Mouse (Mus musculus) embryonic facial prominence, embryonic 15.5 days (tissue): ENCODE results near the gene Des. TPM values are rescaled to one million over a fixed set of nuclear protein-coding genes. Genes with fewer than 3 reads are reported as not detected.

Source experiments
- ATAC-seq: fragments of 200-750 bp; cut with Nextera tagmentation; 2 replicates; pipeline ENCODE4 v1.8.0; 2017; ENCODE audit warnings: low read depth, moderate TSS enrichment; ENCODE audit not compliant: insufficient number of reproducible peaks, low FRiP score, low TSS enrichment
- H3K27ac ChIP-seq: fragments of 300-500 bp; sonication (generic); replicated peaks from 2 replicates; pipeline ENCODE4 v1.5.1; 2015; ENCODE audit warnings: mild to moderate bottlenecking, inconsistent platforms
- H3K27me3 ChIP-seq: fragments of 300-500 bp; sonication (generic); 2 replicates; pipeline ENCODE4 v1.6.1; 2015; ENCODE audit warnings: inconsistent platforms
- H3K36me3 ChIP-seq: fragments of 300-500 bp; sonication (generic); 2 replicates; pipeline ENCODE4 v1.6.1; 2015; ENCODE audit warnings: mild to moderate bottlenecking, inconsistent platforms
- H3K4me1 ChIP-seq: fragments of 300-500 bp; sonication (generic); 2 replicates; pipeline ENCODE4 v1.6.1; 2015; ENCODE audit warnings: inconsistent platforms
- H3K4me2 ChIP-seq: fragments of 300-500 bp; sonication (generic); replicated peaks from 2 replicates; pipeline ENCODE4 v1.6.1; 2015; ENCODE audit warnings: mild to moderate bottlenecking, inconsistent platforms
- H3K4me3 ChIP-seq: fragments of 300-500 bp; sonication (generic); replicated peaks from 2 replicates; pipeline ENCODE4 v1.5.1; 2015; ENCODE audit warnings: mild to moderate bottlenecking, inconsistent platforms
- H3K9ac ChIP-seq: fragments of 300-500 bp; sonication (generic); 2 replicates; pipeline ENCODE4 v1.6.1; 2015; ENCODE audit warnings: inconsistent platforms
- H3K9me3 ChIP-seq: fragments of 300-500 bp; sonication (generic); replicated peaks from 2 replicates; pipeline ENCODE4 v1.6.1; 2016; ENCODE audit warnings: inconsistent platforms
- WGBS: fragments of 180-500 bp; shearing (Covaris S2); methylation state at CpG from one replicate; pipeline ENCODE4 v1.1.7; 2015; 5-methylcytosine and 5-hydroxymethylcytosine counted together
- polyA plus RNA-seq: library from polyadenylated mRNA; unstranded; fragments of >200 nt; fragmentation: Nextera tagmentation; extraction: Ambion mirVana; gene quantifications from 2 replicates; pipeline ENCODE4 v1.2.1, GENCODE M21; 2015

The Des gene
- polyA plus RNA-seq, 1 experiment from 2014 or later = 112 TPM

DNA sequence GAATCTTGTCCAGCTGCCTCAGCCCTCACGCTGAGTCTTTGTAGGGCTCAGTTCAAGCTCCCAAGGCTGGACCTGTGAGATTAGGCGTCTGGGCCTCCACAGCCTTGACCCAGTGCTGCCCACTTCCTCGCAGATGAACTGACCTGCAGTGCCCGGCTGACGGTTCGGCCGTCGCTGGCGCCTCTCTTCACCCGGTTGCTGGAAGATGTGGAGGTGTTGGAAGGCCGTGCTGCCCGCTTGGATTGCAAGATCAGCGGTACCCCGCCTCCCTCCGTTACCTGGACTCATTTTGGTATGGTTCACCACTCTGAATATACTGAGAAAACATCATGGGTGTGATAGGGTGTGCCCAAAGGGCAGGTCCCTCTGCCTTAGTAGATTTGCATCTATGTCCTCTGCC is 46.0 kb downstream of the Des start:
- Histone ChIP-seq H3K4me3 (no peak overlapping the region), H3K27me3 (no peaks in the 10 kb centered on the region), H3K4me2 (no peak overlapping the region), H3K36me3 (peaks cover 41% of the 10 kb centered on the region), H3K4me1 (no peaks in the 10 kb centered on the region), H3K9ac (no peak overlapping the region), H3K27ac (no peak overlapping the region), H3K9me3 (no peaks in the 10 kb centered on the region)
- WGBS = 91% methylated on average over 15 of the region's 15 CpGs
- ATAC-seq = no peak

DNA sequence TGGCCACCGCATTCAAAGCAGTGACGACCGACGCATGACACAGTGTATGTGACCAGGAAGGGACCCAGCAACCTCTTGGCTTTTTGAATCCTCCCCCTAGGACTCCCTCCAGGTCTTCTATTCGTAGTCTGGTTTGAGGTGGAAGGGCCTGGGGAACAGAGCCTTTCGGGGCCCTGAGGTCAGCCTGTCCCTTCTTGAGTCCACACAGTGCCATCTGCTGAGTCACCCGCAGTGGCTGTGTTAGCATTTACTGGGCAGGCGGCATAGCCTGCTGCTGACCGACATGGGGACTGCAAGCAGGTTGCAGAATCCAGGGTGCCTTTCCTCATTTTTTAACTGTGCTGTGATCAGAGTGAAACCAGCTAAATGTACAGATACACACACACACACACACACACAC is 46.9 kb downstream of the Des start:
- no peak overlapping the region for H3K4me2 ChIP-seq
- H3K9ac ChIP-seq = no peak overlapping the region
- H3K9me3 ChIP-seq = no peaks in the 10 kb centered on the region
- peaks cover 32% of the 10 kb centered on the region for H3K36me3 ChIP-seq
- no peak overlapping the region for H3K27ac ChIP-seq
- no peak overlapping the region for H3K4me3 ChIP-seq
- 93% methylated on average over 9 of the region's 9 CpGs for WGBS
- H3K27me3 ChIP-seq = no peaks in the 10 kb centered on the region
- no peaks in the 10 kb centered on the region for H3K4me1 ChIP-seq
- no peak for ATAC-seq

DNA sequence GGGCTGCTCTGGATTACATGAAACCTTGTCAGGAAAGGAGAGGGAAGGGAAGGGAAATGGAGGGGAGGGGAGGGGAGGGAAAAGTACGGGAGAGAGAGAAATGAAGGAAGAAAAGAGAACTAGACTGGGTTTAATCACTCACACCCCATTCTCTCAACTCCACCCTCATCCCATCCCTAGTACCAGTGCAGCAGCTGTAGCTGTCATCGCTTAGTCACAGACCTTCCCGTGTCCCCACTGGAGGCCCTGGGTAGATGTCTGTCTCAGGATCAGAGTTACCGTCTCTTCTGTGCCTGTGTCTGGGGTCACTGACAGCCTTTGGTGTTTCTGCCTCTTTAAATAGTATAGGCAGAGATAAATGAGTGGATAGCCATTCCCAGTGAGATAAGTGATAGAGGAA is 48.1 kb downstream of the Des start:
- Histone ChIP-seq H3K4me3 (no peak overlapping the region), H3K4me2 (no peak overlapping the region), H3K4me1 (no peaks in the 10 kb centered on the region), H3K9me3 (no peaks in the 10 kb centered on the region), H3K27me3 (no peaks in the 10 kb centered on the region), H3K27ac (no peak overlapping the region), H3K9ac (no peak overlapping the region), H3K36me3 (peaks cover 23% of the 10 kb centered on the region)
- 62% methylated on average over 4 of the region's 4 CpGs for WGBS
- no peak for ATAC-seq

DNA sequence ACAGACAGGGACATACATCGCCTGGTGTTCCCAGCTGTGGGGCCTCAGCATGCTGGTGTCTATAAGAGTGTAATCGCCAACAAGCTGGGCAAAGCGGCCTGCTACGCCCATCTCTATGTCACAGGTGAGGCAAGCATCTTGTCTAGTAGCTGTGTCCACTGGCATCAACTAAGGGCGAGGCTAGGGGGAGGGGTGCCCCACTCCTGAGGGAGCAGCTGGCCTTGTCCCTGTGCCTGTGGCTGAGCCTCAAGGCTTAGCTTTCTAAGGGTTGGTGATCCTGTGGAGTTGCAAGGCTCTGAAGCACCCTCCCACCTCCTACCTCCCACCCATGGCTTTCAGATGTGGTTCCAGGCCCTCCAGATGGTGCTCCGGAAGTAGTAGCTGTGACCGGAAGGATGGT is 49.8 kb downstream of the Des start:
- Histone ChIP-seq H3K4me3 (no peak overlapping the region), H3K4me1 (no peaks in the 10 kb centered on the region), H3K9ac (no peak overlapping the region), H3K4me2 (no peak overlapping the region), H3K36me3 (peaks cover 19% of the 10 kb centered on the region), H3K27ac (no peak overlapping the region), H3K9me3 (no peaks in the 10 kb centered on the region), H3K27me3 (no peaks in the 10 kb centered on the region)
- 85% methylated on average over 7 of the region's 7 CpGs for WGBS
- ATAC-seq = no peak

DNA sequence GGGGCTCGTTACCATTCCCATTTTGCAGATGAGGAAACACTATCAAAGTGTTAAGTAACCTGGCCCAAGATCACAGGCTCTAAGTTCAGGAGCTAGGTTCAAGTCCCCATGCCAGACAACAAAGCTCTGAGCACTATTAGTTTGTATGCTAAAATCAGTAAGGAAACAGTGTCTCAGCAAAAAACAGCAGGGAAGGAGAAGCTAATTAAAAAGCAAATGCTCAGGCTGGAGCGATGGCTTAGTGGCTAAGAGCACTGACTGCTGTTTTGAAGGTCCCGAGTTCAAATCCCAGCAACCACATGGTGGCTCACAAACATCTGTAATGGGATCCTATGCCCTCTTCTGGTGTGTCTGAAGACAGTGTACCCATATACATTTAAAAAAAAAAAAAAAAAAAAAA is 52.1 kb downstream of the Des start:
- no peak for ATAC-seq
- 96% methylated on average over 3 of the region's 3 CpGs for WGBS

DNA sequence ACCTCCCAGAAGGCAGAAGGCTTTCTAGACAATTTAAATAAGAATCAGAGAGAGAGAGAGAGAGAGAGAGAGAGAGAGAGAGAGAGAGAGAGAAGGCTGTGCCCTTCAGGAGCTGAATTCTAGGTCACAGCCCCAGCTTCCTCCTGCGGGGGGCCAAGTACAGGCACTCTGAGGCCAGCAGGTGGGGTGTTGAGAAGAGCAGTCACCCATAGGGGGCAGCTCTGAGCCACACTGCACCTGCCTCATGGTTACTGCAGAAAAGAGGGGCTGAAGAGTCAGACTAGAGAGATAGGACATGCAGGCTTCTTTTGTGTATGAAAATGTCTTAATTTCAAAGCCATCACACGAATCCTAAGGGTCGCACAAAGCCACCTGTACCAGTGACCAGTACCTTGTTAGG is 53.6 kb downstream of the Des start:
- 63% methylated on average over 3 of the region's 3 CpGs for WGBS
- Histone ChIP-seq H3K4me2 (no peak overlapping the region), H3K9me3 (no peaks in the 10 kb centered on the region), H3K36me3 (peaks cover 19% of the 10 kb centered on the region), H3K9ac (no peak overlapping the region), H3K27me3 (no peaks in the 10 kb centered on the region; the same call in 1 of the 2 replicates), H3K4me1 (no peaks in the 10 kb centered on the region), H3K4me3 (no peak overlapping the region), H3K27ac (no peak overlapping the region)
- no peak for ATAC-seq

More for the DNA sequence above, 52.1 kb downstream of the Des start:
- H3K27ac ChIP-seq = no peak overlapping the region
- H3K4me2 ChIP-seq = no peak overlapping the region
- H3K27me3 ChIP-seq = no peaks in the 10 kb centered on the region
- no peaks in the 10 kb centered on the region for H3K4me1 ChIP-seq
- peaks cover 19% of the 10 kb centered on the region for H3K36me3 ChIP-seq
- H3K4me3 ChIP-seq = no peak overlapping the region
- H3K9ac ChIP-seq = no peak overlapping the region
- H3K9me3 ChIP-seq = no peaks in the 10 kb centered on the region

Other genes starting within 250 kb of the Des start
- 9.6 and 9.9 TPM in 2 replicates for gene Nhej1, start 235.1 kb upstream of the Des start, polyA plus RNA-seq
- gene Slc23a3, start 226.4 kb upstream of the Des start, polyA plus RNA-seq = 0.32 and 0.37 TPM in 2 replicates
- gene Cnppd1, start 217.6 kb upstream of the Des start, polyA plus RNA-seq = 45.3 TPM in 2 replicates
- 53.8 and 54.2 TPM in 2 replicates for gene Retreg2, start 217.6 kb upstream of the Des start, polyA plus RNA-seq
- gene Zfand2b, start 191.7 kb upstream of the Des start, polyA plus RNA-seq = 46.5 and 51.2 TPM in 2 replicates
- gene Abcb6, start 179.9 kb upstream of the Des start, polyA plus RNA-seq = 20.7 and 23.3 TPM in 2 replicates
- gene Ankzf1, start 168.2 kb upstream of the Des start, polyA plus RNA-seq = 27.9 and 30.2 TPM in 2 replicates
- gene Atg9a, start 168.1 kb upstream of the Des start, polyA plus RNA-seq = 32.5 and 37.7 TPM in 2 replicates
- 18.2 and 25.1 TPM in 2 replicates for gene Glb1l, start 149.5 kb upstream of the Des start, polyA plus RNA-seq
- gene Stk16, start 149.5 kb upstream of the Des start, polyA plus RNA-seq = 121 and 138 TPM in 2 replicates
- gene Tuba4a, start 140.5 kb upstream of the Des start, polyA plus RNA-seq = 94.8 and 98.3 TPM in 2 replicates
- gene A630095N17Rik, start 128.2 kb upstream of the Des start, polyA plus RNA-seq = not detected in 2 replicates
- gene Dnajb2, start 123.9 kb upstream of the Des start, polyA plus RNA-seq = 47.9 and 51.3 TPM in 2 replicates
- gene Ptprn, start 95.8 kb upstream of the Des start, polyA plus RNA-seq = 0.41 and 1.0 TPM in 2 replicates
- 0.39 and 0.68 TPM in 2 replicates for gene Resp18, start 81.9 kb upstream of the Des start, polyA plus RNA-seq
- gene Dnpep, start 42.3 kb upstream of the Des start, polyA plus RNA-seq = 113 and 115 TPM in 2 replicates
- gene Speg, start 15.0 kb downstream of the Des start, polyA plus RNA-seq = 16.5 and 18.6 TPM in 2 replicates
- 103 and 104 TPM in 2 replicates for gene Gmppa, start 75.6 kb downstream of the Des start, polyA plus RNA-seq
- 0.65 and 0.84 TPM in 2 replicates for gene Asic4, start 90.1 kb downstream of the Des start, polyA plus RNA-seq
- 51.3 and 54.5 TPM in 2 replicates for gene Chpf, start 119.0 kb downstream of the Des start, polyA plus RNA-seq
- gene Tmem198, start 119.2 kb downstream of the Des start, polyA plus RNA-seq = 1.3 and 1.4 TPM in 2 replicates
- 104 and 108 TPM in 2 replicates for gene Obsl1, start 146.1 kb downstream of the Des start, polyA plus RNA-seq
- gene Inha, start 146.7 kb downstream of the Des start, polyA plus RNA-seq = 14.7 and 15.7 TPM in 2 replicates
- gene Stk11ip, start 161.2 kb downstream of the Des start, polyA plus RNA-seq = 19.7 and 21.1 TPM in 2 replicates
- gene Slc4a3, start 185.9 kb downstream of the Des start, polyA plus RNA-seq = 22.5 and 26.3 TPM in 2 replicates